Mouse (Mus musculus) neural tube, embryonic 11.5 days (tissue): ENCODE data around the gene Pramef12. TPM values are rescaled to one million over a fixed set of nuclear protein-coding genes. Genes with fewer than 3 reads are reported as not detected.

Experiments
- polyA plus RNA-seq: library from polyadenylated mRNA; unstranded; fragments of >200 nt; fragmentation: Nextera tagmentation; extraction: Ambion mirVana; gene quantifications from 2 replicates; pipeline ENCODE4 v1.2.1, GENCODE M21; 2014

Pramef12 gene
- polyA plus RNA-seq, 1 experiment from 2014 or later: not detected

Other genes with a start within 250 kb of the Pramef12 start
- not detected in 2 replicates for gene Oog3, start 245.8 kb downstream of the Pramef12 start, polyA plus RNA-seq
- gene Oog2, start 217.7 kb downstream of the Pramef12 start, polyA plus RNA-seq: not detected in 2 replicates
- not detected in 2 replicates for gene C87977, start 195.1 kb downstream of the Pramef12 start, polyA plus RNA-seq
- not detected in 2 replicates for gene Pramel5, start 128.0 kb downstream of the Pramef12 start, polyA plus RNA-seq
- gene Gm13128, start 78.2 kb downstream of the Pramef12 start, polyA plus RNA-seq: not detected in 2 replicates
- not detected in 2 replicates for gene Gm13119, start 50.5 kb downstream of the Pramef12 start, polyA plus RNA-seq
- gene Pramef20, start 30.5 kb downstream of the Pramef12 start, polyA plus RNA-seq: not detected in 2 replicates
- gene 1700012P22Rik, start 30.3 kb upstream of the Pramef12 start, polyA plus RNA-seq: not detected in 2 replicates
- not detected in 2 replicates for gene Gm9944, start 44.9 kb upstream of the Pramef12 start, polyA plus RNA-seq
- not detected in 2 replicates for gene Aadacl3, start 55.3 kb upstream of the Pramef12 start, polyA plus RNA-seq
- gene 9430007A20Rik, start 111.4 kb upstream of the Pramef12 start, polyA plus RNA-seq: not detected in 2 replicates
- not detected in 2 replicates for gene Gm13124, start 156.7 kb upstream of the Pramef12 start, polyA plus RNA-seq
- not detected in 2 replicates for gene Aadacl4, start 205.2 kb upstream of the Pramef12 start, polyA plus RNA-seq